Mouse (Mus musculus): ENCODE results near the gene Atf5. TPM values are rescaled to one million over a fixed set of nuclear protein-coding genes. Genes with fewer than 3 reads are reported as not detected.
A peak's percentile ranks its signal among the peaks of the same experiment; 100 is the strongest.

Gene Atf5
- polyA plus RNA-seq, 1 experiment, result 21.6 TPM

DNA sequence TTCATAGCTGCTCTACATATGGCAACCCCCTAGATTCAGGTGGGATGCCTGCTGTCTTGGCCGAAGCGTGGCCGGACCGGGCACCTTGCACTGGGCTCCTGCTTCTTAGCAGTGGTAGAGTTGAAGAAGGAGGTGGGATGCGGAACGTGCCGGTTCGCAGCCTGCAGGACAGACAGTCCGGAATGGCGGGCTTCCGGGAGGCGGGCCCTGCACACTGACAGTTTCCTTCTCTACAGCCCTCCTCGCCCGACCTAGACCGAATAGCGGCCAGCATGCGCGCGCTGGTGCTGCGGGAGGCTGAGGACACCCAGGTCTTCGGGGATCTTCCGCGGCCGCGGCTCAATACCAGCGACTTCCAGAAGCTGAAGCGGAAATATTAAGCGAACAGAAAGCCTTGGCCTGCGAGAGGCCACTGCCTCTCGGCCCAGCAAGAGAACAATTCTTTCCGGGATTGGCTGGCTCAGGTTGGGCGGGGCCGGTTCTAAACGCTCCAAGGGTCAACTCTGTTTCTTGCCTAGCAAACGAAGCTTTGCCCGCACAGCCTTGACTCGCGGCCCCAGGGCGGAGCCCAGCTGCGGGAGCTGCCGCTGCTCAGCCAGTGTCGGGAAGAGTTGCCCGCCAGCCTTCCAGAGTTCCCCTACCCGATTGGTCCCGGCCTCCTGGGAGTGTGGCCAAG is 38.0 kb upstream of the Atf5 start:
- H3K4me1 ChIP-seq (ENCODE audit: control insufficient read depth, insufficient read depth, low read length), result peaks cover 56% of the 10 kb centered on the region
- TF ChIP-seq CTCF (IDR thresholded peaks at IDR 0.05; ENCODE audit: control insufficient read depth, insufficient read depth, insufficient replicate concordance, low read depth, low read length), result no peak
- peak overlapping the region; percentile 89 for H3K27ac ChIP-seq (ENCODE audit: control insufficient read depth, insufficient read depth, low read depth, low read length)
- H3K36me3 ChIP-seq (ENCODE audit: control insufficient read depth, insufficient read depth, low read length), result no peaks in the 10 kb centered on the region
- peak overlapping the region; percentile 92 for H3K4me3 ChIP-seq (ENCODE audit: control insufficient read depth, low read depth, low read length)
- no peaks in the 10 kb centered on the region for H3K27me3 ChIP-seq (ENCODE audit: control insufficient read depth, insufficient read depth, low read length)

DNA sequence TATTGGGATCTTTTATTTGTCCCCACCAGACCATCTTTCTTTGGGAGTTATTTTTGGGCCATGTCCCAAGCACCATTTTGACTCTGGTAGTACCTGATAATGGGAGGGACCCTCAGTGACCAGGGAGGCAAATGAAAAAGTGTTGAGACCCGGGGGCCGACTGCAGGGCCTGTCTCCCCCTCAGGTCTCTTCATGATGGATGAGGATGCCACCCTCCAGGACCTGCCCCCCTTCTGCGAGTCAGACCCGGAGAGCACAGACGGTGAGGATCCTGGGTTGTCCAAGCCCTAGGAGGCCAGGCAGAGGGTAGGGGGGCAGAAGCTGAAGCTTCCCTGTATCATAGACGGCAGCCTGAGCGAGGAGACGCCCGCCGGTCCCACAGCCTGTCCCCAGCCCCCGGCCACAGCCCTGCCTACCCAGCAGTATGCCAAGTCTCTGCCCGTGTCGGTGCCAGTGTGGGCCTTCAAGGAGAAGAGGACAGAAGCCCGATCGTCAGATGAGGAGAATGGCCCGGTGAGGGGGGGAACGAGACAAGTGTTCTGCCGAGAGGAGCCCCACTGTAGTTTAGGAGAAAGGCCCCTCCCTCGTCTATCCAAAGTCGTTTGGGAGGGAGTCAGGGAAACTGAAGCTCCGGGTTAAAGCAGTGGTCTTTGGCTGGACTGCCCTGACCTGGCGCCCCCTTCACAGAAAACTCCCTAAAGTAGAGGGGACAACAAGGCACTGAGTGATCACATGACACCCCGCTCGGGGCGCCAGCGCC is 37.3 kb upstream of the Atf5 start:
- H3K36me3 ChIP-seq (ENCODE audit: control insufficient read depth, insufficient read depth, low read length), result no peaks in the 10 kb centered on the region
- H3K4me3 ChIP-seq (ENCODE audit: control insufficient read depth, low read depth, low read length), result peak overlapping the region; percentile 92
- no peaks in the 10 kb centered on the region for H3K27me3 ChIP-seq (ENCODE audit: control insufficient read depth, insufficient read depth, low read length)
- H3K27ac ChIP-seq (ENCODE audit: control insufficient read depth, insufficient read depth, low read depth, low read length), result peak overlapping the region; percentile 89
- H3K4me1 ChIP-seq (ENCODE audit: control insufficient read depth, insufficient read depth, low read length), result peaks cover 58% of the 10 kb centered on the region
- TF ChIP-seq POLR2A (IDR thresholded peaks at IDR 0.05; ENCODE audit: control insufficient read depth, low read depth, low read length) (no peak), CTCF (IDR thresholded peaks at IDR 0.05; ENCODE audit: control insufficient read depth, insufficient read depth, insufficient replicate concordance, low read depth, low read length) (no peak)

DNA sequence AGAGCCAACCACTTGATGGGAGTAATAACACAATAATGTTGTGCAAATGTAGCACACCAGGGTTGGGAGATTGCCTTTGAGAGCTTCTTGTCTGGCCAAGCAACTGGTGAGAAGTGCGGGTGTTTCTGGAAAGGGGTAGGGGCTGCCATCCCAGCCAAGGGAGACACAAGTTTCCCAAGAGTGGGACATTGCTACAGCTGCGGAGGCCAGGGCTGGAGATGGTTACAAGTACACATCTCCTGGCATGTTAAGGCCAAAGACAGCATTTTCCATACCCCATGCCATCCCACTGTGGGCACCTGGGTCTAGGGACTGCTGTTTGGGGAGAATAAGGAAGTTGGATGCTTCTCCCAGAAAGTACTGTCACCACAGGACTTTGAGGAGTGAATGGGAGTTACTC is 36.6 kb upstream of the Atf5 start:
- H3K4me3 ChIP-seq (ENCODE audit: control insufficient read depth, low read depth, low read length), result no peak overlapping the region

DNA sequence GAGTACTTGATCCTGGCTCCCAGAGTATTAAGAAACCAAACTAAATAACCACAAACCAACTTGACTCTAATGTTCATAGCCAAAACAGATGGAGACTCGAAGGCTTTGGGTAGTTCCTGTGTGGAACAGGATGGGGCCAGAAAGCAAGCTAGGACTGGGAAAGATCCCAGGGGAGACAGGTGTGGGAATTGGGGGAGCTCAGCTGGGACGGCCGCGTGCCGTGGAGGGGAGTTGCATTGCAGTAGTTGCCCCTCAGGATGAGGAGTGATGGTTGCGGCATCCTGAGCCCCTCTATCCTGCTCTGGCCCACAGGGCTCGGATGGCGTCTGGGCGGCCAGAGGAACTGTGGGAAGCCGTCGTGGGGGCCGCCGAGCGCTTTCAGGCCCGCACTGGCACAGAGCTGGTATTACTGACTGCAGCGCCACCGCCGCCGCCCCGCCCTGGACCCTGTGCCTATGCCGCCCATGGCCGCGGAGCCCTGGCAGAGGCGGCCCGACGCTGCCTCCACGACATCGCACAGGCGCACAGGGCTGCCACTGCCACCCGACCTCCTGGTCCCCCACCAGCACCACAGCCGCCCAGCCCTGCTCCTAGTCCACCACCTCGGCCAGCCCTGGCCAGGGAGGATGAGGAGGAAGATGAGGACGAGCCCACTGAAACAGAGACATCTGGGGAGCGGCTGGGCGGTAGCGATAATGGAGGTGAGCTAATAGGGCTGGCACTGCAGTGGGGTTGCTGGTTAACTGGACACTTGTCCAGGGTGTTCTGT is 36.0 kb upstream of the Atf5 start:
- no peaks in the 10 kb centered on the region for H3K27me3 ChIP-seq (ENCODE audit: control insufficient read depth, insufficient read depth, low read length)
- peaks cover 53% of the 10 kb centered on the region for H3K4me1 ChIP-seq (ENCODE audit: control insufficient read depth, insufficient read depth, low read length)
- no peak for TF ChIP-seq CTCF (IDR thresholded peaks at IDR 0.05; ENCODE audit: control insufficient read depth, insufficient read depth, insufficient replicate concordance, low read depth, low read length)
- no peak for TF ChIP-seq POLR2A (IDR thresholded peaks at IDR 0.05; ENCODE audit: control insufficient read depth, low read depth, low read length)
- no peak overlapping the region for H3K27ac ChIP-seq (ENCODE audit: control insufficient read depth, insufficient read depth, low read depth, low read length)
- H3K36me3 ChIP-seq (ENCODE audit: control insufficient read depth, insufficient read depth, low read length), result no peaks in the 10 kb centered on the region
- no peak overlapping the region for H3K4me3 ChIP-seq (ENCODE audit: control insufficient read depth, low read depth, low read length)

More for the DNA sequence above, 36.6 kb upstream of the Atf5 start:
- H3K36me3 ChIP-seq (ENCODE audit: control insufficient read depth, insufficient read depth, low read length), result no peaks in the 10 kb centered on the region
- TF ChIP-seq CTCF (IDR thresholded peaks at IDR 0.05; ENCODE audit: control insufficient read depth, insufficient read depth, insufficient replicate concordance, low read depth, low read length), result no peak
- no peak overlapping the region; the same call in 1 of the 2 replicates for H3K27ac ChIP-seq (ENCODE audit: control insufficient read depth, insufficient read depth, low read depth, low read length)
- H3K27me3 ChIP-seq (ENCODE audit: control insufficient read depth, insufficient read depth, low read length), result no peaks in the 10 kb centered on the region
- H3K4me1 ChIP-seq (ENCODE audit: control insufficient read depth, insufficient read depth, low read length), result peaks cover 54% of the 10 kb centered on the region

DNA sequence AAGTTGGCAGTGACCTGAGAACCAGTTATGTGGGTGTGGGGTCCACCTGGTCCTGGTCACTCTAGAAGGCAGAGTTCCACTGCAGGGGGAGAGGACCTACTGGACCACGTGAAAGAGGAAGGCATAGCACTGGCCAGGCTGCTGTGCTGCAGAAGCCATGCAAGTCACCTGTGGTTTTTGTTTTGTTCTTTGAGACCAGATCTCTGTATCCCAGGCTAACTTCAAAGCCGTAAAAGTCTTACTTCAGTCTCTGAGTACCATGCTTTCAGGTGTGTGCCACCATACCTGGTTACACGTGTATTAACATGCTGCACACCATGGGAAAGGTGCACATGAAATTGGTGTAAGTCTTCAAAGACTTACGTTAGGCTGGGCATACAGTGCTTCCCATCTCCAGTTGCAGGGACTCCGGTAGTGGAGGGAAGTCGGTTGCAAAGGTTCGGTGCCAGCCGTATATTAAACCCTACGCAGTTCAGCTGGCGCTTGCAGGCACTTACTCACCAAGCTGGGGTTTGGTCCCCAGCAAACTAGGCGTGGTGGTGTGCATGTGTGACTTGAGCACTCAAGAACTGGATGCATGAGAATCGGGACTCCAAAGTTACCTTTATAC is 35.3 kb upstream of the Atf5 start:
- H3K4me3 ChIP-seq (ENCODE audit: control insufficient read depth, low read depth, low read length), result no peak overlapping the region
- H3K36me3 ChIP-seq (ENCODE audit: control insufficient read depth, insufficient read depth, low read length), result no peaks in the 10 kb centered on the region
- H3K4me1 ChIP-seq (ENCODE audit: control insufficient read depth, insufficient read depth, low read length), result peaks cover 50% of the 10 kb centered on the region
- TF ChIP-seq CTCF (IDR thresholded peaks at IDR 0.05; ENCODE audit: control insufficient read depth, insufficient read depth, insufficient replicate concordance, low read depth, low read length) (no peak), POLR2A (IDR thresholded peaks at IDR 0.05; ENCODE audit: control insufficient read depth, low read depth, low read length) (no peak)
- no peaks in the 10 kb centered on the region for H3K27me3 ChIP-seq (ENCODE audit: control insufficient read depth, insufficient read depth, low read length)
- no peak overlapping the region for H3K27ac ChIP-seq (ENCODE audit: control insufficient read depth, insufficient read depth, low read depth, low read length)

DNA sequence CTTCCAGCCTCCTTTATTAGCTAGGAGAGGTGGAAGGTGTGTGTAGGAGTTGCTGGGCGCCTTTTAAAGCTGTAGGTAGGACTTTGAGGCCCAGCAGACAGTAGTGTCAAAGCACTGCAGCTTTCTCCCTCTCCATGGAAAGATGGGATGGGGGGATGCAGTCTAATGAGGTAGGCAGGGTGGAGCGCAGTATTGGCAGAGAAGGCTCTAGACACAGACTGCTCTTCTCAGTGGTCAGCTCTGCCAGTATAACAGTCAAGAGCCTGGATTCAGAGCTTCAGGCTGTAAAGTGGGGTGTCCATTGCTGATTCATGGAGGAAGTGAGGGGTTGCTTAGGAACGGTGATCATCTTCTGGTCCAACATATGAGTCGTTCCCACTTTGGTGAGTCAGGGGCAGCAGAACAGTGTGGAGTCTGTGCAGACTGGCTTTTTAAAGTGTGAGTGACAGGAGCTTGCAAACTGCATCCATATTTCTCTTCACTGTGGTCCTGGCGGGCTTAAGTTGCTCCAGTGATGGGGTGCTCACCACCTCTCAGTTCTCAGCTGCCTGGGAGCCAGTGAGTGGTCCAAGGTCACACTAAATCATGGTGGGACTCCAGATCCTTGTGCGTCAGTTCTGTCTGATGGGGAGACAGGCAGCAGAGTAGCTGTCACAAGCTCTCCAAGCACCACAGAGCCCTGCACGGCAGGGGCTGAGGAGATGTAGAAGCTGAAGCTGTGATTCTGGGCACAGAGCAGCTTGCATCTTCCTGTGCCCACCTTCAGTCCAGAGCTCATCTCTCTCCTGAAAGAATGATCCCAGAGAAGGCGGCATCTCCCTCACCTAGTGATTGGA is 34.5 kb upstream of the Atf5 start:
- no peak for TF ChIP-seq POLR2A (IDR thresholded peaks at IDR 0.05; ENCODE audit: control insufficient read depth, low read depth, low read length)
- TF ChIP-seq CTCF (IDR thresholded peaks at IDR 0.05; ENCODE audit: control insufficient read depth, insufficient read depth, insufficient replicate concordance, low read depth, low read length), result no peak
- Histone ChIP-seq H3K4me1 (ENCODE audit: control insufficient read depth, insufficient read depth, low read length) (peaks cover 46% of the 10 kb centered on the region), H3K4me3 (ENCODE audit: control insufficient read depth, low read depth, low read length) (peak overlapping the region; percentile 93), H3K27me3 (ENCODE audit: control insufficient read depth, insufficient read depth, low read length) (no peaks in the 10 kb centered on the region), H3K27ac (ENCODE audit: control insufficient read depth, insufficient read depth, low read depth, low read length) (peak overlapping the region; percentile 81), H3K36me3 (ENCODE audit: control insufficient read depth, insufficient read depth, low read length) (no peaks in the 10 kb centered on the region)
